Mouse (Mus musculus) T-helper 2 cell (primary cell): ENCODE measurements at regions not wholly inside any gene's neighbourhood (a gene's known extent, or its start where the extent isn't known, plus 50 kb on each side); places are given as distances from the start of the nearest gene placed in this dataset.

Experiments
- in situ Hi-C: fragments of 300-600 bp; cut with MboI, MseI; formaldehyde crosslinking; loops from one replicate; pipeline ENCODE4 v1.15.1; 2025; ENCODE audit warnings: high pct_unique_total_duplicates

GRCm38 (mm10) chr15:17715584-17715983, 987.0 kb downstream of the Cdh9 start:
- in situ Hi-C loops, result loop anchor here (10.0 kb wide), 1 partner anchor 729 kb away; no protein-coding TSS in a partner anchor

GRCm38 (mm10) chr15:17730651-17731050, 1002.1 kb downstream of the Cdh9 start:
- in situ Hi-C loops, result no loop called here

DNA sequence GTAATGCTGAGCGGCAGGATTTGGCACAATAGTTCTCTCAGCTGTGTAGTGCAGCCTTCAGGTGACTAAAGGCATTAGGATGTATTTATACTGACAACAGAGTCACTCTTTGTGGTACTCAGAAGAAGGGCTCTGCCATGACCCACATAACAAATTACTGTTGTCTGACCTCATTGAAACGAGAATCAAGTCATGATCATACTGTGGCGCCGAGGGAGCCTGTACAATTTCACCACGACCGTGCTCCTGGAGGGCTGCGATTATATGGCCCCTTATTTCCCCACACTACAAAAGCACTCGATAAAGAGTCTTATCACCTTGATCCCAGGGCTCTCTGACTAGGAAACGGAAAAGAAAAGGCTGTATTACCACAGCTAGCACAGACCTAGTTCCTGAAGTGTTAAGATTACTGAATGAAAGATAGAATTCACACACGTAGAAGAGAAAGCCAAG, 1041.7 kb downstream of the Cdh9 start:
- in situ Hi-C loops, result no loop called here

DNA sequence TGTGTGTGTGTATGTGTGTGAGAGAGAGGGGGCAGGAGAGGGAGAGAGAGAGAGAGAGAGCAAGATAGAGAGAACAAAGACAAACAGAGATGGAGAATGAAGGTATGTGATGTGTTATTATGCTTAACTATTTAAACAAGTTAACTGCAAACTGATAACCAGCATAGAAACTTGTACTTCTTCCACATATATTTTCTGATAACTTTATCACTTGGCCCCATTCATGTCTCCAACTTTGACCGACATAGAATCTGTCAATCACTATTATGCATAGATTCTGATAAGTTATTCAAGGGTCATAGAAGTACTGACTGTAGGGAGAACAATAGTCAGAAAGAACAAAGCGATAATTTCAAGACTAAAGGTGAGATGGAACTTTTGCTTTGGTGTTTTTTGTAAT, 1039.0 kb upstream of the Cdh10 start:
- in situ Hi-C loops, result no loop called here

DNA sequence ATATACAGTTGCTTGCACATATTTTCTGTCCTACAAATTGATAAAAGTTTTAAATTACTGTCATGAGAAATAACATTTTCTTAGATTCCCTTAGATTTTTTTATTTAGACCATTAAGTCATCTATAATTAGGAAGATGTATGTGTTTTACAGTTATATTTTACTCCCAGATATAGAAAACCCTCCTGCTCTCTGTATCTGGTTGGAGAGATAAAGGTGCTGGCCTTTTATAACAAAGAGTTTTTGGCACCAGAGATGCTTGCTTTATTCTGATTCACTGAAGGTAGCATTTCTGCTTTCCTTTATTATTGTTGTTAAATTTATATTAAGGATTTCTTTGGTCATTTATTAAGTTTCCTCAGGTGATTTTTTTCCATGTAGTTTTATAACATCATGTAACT, 1035.4 kb upstream of the Cdh10 start:
- in situ Hi-C loops, result no loop called here

DNA sequence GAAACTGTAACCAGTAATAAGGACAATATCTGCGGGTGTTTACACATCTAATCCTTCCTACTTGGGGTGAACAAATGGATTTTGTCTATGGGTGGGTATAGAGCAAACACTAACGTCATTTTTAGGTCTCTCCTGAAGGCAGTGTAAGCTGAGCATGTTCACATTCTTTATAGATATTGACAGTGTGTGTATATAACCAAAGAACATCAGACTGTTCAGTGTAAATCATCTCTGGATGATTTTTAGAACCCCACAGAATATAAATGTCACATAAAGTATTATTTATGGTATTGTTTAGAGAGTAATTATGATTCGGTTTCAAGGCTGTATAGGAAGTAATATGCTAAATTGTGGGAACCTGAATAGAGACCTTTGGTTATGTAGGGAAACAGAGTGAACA, 1021.2 kb upstream of the Cdh10 start:
- in situ Hi-C loops, result no loop called here

DNA sequence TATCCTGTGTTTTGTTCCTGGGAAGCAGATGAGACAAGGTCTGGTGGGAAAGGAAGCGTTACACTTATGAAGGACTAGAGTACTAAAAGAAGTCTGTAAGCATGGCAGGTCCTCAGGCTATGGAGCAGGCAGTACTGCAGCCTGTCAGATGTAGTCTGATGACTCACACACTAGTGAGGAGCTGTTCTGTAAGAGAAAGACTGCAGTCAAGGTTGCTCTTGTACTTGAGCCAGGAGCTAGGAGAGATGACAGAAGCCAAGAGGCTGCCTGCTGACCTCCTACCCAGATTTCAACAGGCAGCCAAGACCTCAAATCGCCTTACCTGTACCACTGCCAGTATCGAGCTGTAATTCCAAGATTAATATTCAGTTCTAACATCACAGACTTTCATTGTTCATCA, 1017.3 kb upstream of the Cdh10 start:
- in situ Hi-C loops, result no loop called here

- in situ Hi-C loops, result no loop called here
Observed at GRCm38 (mm10) chr15:17803107-17803506, 1015.6 kb upstream of the Cdh10 start.

DNA sequence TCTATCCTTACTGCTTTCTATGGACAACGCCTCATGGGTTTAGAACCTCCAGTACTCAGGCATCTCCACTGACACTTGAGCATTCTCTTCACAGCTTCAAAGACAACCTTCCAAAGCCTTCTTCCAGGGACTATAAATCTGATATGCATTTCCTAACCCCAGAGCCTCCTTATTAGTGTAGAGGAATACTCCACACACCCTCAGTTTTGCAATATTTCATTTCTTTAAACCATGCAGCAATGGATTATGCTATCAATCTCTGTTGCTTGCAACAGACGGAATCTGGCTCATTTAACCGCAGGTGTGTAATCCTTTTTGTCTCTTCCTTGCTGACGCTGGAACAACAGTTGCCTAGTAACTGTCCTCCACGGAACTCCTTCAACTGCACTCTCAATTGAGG, 988.4 kb upstream of the Cdh10 start:
- in situ Hi-C loops, result no loop called here

- in situ Hi-C loops, result no loop called here
Observed at GRCm38 (mm10) chr15:17831987-17832386, 986.8 kb upstream of the Cdh10 start.

DNA sequence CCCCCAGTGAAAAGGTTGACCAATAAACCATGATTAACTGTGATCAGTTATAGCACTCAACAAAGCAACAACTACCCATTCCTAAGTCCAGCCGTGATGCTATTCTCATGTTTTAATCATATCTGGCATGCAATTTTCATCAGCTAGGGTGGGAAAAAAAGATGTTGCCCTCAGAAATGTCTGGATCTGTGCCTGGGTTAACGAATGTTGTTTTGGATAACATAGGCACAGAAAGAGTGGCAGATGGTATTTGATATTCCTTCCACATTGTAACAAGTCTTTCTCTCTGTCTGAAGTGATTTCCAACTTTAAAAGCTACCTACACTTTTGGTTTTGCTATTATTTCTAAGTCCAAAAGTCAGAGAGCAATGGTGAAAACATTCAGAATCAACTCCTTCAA, 938.6 kb upstream of the Cdh10 start:
- in situ Hi-C loops, result no loop called here

GRCm38 (mm10) chr15:17889309-17889708, 929.4 kb upstream of the Cdh10 start:
- in situ Hi-C loops, result no loop called here

GRCm38 (mm10) chr15:17900026-17900425, 918.7 kb upstream of the Cdh10 start:
- in situ Hi-C loops, result no loop called here

- in situ Hi-C loops, result no loop called here
Observed at GRCm38 (mm10) chr15:17912241-17912640, 906.5 kb upstream of the Cdh10 start.

DNA sequence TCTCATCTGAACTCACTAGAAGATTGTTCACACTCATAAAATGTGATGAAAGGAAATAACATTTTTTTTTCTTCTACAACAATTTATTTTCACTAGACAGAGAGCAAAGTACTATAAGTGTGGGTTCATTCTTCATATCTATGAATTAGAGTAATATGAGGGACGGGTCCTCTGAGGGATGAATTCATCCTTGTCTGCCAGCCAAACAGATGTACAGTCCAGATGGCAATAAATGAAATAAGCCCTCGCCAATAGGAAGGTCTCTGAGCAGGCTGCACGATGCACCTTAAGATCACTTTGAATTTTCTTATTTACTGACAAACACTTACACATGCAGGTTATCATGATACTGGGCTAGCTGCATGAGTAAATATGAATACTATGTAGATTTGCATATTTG, 886.2 kb upstream of the Cdh10 start:
- in situ Hi-C loops, result no loop called here

DNA sequence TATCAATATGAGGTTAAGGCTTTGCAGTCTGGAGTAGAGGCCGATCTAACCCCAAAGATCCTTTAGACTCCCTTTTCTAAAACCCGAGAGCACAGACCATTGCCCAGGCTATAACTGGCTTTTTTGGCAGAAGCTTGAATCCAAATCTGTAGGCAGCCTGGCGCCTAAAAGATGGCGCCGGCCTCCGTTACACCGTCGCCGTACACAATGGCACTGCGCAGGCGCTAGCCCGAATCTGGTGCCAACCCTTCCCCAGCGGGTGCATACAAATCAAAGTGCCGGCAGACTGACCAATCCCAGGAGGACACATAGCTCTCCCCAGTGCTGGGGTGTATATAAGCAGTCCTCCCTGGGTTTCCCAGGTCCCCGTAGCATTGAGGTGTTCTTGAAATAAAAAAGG, 884.9 kb upstream of the Cdh10 start:
- in situ Hi-C loops, result no loop called here

DNA sequence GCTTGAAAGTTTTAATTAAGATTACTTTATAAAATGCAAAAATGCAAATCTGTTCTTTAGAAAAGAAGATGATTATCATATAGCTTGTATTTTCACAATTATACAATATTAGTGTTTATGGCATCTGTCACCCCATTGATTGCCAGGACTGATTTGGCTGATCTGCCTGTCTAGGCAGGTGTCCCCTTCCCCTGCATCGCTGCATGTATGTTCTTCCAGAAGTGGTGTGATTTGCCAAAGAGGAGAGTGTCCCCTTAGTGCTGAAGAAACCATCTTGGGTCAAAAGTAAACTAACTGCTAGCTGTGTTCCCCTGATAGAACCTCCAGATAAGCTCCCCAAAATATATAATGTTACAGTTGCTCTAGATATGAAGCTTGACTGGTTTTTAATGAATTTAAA, 883.3 kb upstream of the Cdh10 start:
- in situ Hi-C loops, result no loop called here

DNA sequence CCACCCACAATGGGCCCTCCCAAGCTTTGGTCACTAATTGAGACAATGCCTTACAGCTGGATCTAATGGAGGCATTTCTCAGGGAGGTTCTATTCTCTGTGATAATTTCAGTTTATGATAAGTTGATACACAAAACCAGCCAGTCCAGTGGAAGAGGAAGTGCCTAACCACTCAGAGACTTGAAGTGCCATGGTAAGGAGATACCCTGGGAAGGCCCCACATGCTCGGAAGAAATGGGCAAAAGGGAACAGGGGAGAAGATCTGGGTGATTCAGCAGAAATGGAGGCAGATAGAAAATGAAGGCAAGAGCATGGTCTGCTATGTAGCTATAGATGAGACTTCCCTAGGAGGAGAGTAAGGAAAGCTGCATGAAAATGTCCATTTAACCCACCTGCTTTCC, 856.0 kb upstream of the Cdh10 start:
- in situ Hi-C loops, result no loop called here

DNA sequence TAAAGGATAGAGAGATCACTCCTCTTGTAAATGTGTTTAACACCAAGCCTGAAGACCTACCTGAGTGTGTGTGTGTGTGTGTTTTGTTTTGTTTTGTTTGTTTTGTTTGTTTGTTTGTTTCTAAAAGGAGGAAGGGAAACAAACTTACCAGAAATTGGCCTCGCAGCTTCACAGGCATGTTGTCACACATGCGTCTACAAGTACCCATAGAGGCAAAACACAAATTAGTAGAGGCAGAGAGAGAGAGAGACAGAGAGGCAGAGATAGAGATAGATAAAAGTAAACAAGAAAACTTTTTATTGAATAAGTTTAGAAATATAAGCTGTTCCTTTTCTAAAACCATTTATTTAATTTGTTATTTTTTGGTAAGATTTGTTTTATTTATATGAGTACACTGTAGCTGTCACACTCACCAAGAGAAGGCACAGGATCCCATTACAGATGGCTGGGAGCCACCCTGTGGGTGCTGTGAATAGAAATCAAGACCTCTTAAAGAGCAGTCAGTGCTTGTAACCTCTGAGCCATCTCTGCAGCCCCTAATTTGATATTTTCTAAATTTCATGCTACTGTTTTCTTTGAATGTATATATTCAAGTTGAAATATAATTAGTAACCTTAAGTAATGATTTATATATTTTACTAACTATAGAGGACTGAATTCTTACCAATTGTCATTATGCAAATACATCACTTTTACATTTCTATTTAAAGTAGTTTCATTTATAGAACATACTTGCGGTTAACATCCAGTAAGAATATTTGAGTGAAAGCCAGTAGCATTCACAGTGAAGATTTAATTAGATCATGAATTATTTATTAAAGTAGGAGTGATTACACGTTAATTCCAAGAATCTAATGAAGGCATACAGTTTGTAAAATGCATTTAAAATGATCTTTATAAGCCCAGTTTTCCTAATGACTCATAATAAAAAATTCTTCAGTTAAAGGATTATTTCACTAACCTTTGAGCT, 855.2 kb upstream of the Cdh10 start:
- in situ Hi-C loops, result no loop called here

DNA sequence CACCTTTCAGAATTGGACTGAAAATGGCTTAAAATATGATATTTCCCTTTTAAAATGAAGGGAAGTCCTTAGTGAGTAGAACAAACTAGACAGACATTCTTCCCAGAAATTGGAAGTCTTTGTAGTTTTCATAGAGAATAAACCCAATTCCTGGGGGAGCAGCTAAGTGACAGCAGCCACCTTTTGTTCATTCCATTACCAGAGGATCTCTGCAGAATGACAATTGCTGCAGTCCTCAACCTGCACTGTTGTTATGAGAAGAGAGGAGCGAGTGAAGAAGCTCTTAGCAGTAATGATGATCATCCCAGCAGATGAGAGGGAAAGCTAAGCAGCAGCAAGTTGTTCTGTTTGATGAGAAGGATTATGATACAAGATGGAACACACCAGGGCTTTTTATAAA, 831.0 kb upstream of the Cdh10 start:
- in situ Hi-C loops, result no loop called here

DNA sequence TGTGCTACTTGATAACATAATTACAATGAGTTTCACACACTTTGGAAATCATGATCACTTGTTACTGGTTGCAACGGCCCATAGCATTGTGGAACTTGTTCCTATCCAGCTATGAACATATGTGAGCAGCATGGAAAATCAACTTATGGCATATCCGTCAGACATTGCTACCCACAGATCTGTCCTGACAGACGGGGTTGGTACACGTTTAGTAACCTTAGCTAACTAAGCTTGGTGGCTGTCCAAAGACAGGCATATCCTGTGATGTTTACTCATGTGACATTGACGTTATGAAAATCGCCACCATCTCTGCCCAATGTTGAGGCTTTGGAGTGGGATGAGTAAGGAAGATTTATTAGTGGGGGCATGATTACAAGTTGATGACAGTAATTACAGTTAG, 786.1 kb upstream of the Cdh10 start:
- in situ Hi-C loops, result no loop called here

DNA sequence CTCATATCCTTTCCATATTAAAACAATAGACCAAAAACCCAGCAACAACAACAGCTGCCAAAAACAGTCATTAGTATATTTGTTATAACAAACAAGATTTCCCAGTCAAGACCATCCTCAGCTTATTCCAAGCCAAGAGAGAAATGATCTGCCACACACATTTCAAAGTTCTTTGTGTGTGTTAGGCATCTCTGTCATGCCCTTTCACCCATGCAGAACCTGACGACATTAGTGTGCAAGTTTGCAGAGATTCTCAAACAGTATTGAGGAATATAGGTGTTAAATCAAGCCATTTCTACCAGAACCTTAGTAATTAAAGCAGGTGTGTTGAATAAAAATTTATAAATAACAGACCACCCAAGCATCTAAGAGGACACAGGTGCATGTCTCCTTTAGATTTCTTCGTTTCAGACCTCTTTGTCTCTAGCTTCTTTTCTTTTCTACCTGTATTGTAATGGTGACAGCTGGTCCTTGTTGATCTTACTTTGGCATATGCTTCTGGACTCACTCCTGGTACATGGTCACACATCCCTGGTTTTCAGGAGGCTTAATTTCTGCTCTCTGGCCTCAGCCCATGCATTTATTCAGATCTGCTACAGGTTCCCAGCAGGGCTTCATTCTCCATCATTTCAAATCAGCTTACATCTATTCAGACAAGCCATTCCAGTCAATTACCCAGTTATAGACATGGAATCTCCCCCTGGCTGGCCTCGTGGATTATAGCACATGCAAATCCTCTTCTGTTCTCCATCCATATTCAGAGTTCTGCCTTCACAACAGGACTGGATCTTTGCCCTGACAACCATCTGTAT, 766.3 kb upstream of the Cdh10 start:
- in situ Hi-C loops, result no loop called here

DNA sequence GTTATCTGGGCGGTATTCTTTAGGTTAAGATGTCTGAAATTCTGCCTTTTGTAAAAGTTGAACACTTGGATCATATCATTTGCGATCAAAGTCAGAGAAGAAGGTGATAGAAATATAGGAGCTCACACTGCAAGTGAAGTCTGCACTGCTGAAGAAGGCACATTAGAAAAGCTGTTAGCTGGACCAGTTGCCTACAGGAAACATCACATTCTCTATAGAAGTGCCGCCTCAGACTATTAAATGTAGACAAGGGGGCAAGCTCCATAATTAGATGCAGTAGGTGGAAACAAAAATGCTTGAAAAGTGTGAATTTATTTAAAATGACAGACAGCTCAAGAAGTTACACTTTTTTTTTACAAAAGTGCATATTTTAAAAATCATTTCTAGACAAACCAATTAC, 753.2 kb upstream of the Cdh10 start:
- in situ Hi-C loops, result no loop called here
